Mouse (Mus musculus) lung, postnatal 0 days (tissue): ENCODE data around the gene Ccdc3.

Source experiments
- CTCF ChIP-seq: IDR thresholded peaks from 2 replicates; pipeline ENCODE4 v1.5.1; 2016; ENCODE audit warnings: antibody characterized with exemption, mild to moderate bottlenecking
- EP300 ChIP-seq: IDR thresholded peaks from 2 replicates; pipeline ENCODE4 v1.6.1; 2016; ENCODE audit warnings: antibody characterized with exemption, mild to moderate bottlenecking, control low read depth

DNA sequence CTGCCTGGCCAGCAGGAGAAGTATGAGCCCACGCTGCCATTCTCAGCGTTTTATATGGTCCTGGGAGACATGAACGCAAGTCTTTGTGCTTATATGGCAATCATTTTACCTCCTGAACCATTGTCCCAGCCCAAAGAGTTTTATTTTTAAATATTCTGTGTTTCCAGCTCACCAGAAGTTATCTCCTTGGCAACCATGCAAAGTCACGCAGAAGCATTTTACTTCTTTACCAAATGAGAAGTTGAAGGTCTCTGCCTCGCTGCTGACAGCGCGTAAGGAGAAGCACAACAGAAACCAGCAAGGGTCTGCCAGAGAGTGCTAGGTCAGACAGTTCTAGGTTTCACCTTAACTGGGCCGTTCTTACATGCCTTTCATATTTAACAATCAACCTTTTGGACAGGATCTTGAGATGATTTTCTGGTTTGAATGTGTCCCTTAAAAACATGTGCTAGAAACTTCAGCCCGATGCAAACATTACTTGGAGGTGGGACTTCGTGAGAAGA is 35.8 kb upstream of the Ccdc3 start:
- TF ChIP-seq CTCF (no peak), EP300 (no peak)
